Mouse (Mus musculus): ENCODE data around the gene Tent2.

The Tent2 gene

DNA sequence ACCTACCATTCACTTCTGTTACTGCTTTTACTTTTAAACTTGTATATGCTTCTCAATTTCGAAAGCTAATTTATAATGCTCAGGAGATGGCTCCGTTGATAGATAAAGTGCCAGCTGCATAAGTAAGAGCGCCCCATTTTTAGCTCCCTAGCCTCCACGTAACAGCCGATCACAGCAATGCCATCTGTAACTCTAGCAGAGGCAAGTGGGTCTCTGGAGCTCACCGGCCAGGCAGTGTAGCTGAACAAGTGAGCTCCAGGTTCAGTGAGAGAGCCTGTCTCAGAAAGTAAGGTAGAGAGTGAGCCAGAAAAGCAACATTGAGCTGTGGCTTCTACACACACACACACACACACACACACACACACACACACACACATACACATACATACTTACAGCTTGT is 51.0 kb downstream of the Tent2 start:
- DNase-seq, result no peak

DNA sequence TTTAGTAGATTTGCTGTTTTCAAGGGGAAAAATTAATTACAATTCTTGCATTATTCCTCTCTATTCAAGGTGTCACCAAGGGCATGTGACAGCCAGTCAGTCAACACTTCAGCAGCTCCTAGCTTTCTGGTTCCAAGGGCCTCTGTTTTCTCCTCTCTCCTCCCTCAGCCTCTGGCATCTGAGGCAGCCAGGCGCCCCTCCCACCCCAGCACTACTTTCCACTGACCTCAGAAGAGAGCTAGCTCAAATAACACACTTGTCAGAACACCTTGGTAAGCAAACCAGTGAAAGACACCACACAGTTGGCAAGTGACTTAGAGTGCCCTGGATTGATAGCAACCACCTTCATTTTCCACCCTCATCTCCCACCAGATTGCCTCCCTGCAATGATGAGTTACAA is 54.1 kb downstream of the Tent2 start:
- no peak for DNase-seq

DNA sequence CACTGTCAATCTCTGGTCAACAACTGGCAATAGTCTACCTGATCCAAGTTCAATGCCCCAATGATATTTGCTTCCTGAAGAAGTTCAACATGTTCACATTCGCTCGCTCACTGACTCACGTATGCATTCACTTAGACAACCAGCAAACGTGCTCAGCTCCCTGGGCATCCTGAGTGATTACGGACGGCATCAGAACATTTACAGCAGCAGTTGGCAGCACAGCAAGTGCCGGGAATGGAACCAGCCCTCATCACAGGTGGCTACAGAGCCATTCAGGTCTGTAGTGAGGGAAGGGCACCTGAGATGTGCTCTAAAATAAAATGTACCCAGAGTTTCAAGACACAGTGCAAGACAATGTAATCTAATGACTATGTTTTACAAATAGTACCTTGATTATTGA is 55.1 kb downstream of the Tent2 start:
- no peak for DNase-seq

DNA sequence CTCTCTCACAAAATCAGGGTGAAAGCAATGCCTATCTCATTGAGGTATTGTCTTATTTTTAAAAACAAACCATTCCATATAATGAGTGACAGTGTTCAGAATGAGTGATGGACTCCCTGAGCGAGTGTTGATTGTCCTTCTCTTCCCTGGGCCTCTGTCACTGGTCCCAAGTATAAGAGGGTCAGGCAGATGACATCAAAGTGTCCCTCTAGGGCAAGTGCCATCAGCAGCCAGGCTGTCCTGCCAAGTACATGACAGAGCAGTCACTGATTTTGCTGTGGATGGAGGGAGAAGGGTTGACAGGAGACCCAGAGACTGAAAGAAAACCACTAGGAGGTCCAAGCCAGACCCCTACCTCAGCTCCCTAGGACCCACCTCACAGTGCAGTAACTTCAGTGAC is 55.9 kb downstream of the Tent2 start:
- DNase-seq, result no peak

DNA sequence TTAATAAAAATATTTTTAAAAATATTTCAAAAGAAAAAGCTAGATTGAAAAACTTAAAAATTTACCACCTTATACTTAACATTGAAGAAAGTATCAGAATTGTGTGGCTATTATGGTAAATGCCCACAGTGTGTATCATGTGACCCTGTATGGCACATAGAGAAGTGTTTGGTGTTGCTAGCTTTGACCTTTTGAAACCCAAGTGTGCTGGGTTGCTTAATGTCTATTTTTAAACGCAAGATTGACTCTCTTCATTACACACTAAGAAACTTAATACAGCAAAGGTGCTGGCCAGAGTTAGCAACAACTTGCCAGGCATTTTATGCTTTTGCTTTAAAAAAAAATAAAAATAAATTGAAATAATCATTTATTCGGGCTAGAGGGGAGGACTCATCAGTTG is 56.7 kb downstream of the Tent2 start:
- DNase-seq, result no peak

DNA sequence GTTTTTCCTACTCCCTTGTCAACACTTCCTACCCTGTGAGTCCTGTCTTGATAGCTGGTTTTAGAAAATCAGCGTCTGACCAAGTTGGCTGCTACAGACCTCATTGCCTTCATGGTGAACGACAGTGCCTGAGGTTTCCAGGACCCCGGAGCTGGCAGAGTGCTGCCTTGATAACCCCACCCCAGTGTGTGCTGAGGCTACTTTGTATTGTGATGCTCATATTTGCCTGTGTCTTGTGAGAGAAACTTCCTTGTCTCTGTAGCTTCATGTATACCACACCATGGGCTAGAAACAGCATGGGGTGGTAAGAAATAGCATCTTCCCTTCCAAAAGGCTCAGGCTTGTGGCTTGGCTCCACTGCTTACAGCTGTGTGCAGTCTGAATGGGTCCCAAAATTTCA is 61.5 kb downstream of the Tent2 start:
- no peak for DNase-seq

DNA sequence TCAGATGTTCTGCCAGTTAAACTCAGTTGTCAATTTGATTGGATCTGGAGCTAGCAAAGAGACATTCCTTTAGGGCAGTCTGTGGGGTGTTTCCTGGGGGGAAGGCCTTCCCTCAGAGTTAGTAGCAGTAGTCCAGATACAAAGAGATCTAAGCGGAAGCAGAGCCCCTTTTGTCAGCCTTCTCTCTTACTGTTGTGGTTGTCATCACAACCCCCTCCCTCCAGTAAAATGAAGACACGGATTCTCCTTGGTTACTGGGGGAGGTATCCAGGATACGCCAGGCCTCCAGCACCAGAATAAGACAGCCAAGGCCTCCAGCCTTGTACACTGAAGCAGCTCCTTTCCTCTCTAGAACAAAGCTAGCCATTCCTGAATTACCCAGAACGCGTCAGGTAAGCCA is 63.2 kb downstream of the Tent2 start:
- no peak for DNase-seq

DNA sequence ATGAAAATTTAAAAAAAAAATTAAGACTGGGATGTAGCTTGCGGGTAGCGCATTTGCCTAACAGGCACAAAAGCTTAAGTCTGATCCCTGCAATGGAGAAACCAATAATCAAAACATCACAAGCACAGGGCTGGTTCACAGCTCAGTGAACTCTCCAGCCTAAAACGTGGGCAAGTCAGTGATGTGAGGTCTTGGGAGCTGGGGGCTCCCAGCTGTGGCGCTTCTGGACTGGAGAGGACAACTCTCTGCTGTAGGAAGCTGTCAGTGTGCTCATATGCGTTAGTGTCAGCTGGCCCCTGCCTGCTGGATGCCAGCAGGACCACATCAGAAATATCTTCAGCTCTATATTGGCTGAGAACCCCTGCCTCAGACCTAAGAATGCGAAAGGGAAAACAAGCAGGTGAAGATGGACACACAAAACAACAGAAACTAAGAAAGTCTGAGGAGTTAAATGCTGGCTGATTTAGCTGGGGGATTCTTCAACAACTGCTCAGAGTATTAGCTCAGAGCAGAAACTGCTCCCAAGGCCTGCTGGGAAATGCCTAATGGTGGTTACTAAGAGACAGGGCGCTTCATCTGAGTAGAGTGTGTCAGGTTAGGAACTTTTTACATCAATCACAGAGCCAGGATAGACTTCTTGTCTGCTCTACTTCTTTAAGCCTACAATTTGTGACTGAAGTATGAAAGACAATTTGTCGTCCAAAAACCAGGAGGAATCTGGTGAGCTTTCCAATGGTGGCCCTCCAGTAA is 63.9 kb downstream of the Tent2 start:
- DNase-seq, result no peak

DNA sequence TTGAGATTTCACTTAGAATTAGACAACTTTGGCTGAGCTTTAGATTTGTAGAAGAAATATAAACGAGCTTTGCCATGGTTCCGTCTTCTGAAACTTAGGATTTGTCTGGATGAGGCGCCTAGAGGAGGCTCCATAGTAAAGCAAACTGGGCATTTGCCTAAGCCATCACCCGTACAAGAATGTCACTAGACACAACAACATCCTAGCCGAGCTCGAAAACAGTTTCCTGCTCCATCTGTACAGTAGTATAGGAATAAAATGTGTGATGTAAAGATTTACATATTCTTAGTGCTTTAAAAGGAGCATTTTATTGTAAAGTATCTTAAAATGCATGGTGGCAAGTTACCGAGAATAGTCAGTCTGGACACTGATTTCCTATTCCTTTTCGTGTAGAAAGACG is 69.9 kb downstream of the Tent2 start:
- no peak for DNase-seq

DNA sequence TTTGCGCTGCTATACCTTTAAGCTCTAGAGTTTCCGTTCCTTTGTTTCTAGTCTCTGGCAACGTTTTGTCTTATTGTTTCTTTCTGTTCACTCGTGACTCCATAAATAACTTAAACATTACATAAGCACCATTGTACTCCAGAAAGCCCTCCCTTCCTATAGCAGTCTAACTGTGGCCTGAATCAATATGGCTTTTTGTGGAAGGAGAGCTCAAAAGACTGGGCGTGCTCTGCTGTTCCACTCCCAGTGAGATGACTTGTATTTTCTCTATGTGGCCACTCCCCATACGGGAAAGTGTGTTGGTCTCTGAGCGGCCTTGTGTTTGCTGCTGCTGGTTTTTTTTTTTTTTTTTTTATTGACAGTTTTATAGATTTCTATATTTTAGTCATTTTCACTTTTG is 74.9 kb downstream of the Tent2 start:
- DNase-seq, result no peak

DNA sequence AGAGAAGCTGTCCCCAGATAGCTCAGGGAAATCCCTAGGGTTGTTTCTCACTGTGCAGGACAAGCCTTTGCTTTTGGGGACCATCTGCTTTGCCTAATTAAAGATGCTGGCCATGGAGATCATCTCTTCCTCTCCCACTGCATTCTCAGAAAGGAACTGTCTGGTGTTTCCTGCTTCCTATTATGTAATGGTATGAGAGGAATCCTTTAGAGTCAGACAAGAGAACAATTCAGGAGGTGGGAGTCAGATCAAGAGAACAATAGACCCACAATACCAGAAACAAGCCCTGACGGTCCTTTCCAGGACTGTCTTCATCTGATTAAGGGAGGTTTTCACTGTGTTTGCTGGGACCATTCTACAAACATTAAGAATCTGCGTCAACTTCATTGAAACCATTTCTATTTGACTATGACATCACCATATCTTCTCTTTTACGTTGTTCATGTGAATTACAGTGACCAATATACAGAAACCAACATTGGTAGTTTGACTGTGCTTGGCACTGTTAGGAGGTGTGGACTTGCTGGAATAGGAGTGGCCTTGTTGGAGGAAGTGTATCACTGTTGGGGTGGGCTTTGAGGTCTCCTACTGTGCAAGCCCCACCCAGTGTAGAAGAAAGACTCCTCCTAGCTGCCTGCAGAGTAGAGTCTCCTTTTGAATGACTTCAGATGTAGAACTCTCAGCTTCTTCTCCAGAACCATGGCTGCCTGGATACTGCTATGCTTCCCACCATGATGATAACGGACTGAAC is 89.7 kb downstream of the Tent2 start:
- no peak for DNase-seq

DNA sequence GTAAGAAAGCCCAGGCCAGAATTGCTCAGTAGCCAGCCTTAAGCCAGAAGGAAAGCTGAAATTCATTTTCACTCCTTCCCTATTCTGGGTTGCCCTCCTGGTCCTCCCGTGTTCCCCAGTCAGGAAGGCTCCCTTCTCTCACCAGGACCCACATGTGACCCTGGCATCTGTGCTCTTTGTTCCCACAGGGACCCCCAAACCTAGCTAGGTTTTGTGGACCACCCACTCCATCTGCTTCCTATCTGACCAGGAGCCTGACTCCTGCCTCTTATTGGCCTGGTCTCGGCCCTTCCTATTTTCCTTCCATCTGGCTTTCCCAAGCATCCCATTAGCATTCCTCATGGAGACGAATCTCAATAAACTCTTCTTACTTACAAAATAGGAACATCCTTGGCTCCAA is 93.6 kb downstream of the Tent2 start:
- no peak for DNase-seq

DNA sequence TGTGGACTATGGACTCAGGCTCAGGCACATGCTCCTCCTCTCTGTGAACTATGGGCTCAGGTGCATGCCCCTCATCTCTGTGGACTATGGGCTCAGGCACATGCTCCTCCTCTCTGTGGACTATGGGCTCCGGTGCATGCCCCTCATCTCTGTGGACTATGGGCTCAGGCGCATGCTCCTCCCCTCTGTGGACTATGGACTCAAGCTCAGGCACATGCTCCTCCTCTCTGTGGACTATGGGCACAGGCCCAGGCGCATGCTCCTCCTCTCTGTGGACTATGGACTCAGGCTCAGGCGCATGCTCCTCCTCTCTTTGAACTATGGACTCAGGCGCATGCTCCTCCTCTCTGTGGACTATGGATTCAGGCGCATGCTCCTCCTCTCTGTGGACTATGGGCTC is 95.5 kb downstream of the Tent2 start:
- no peak for DNase-seq

Measured in kidney, postnatal 36 days (tissue).